Mouse (Mus musculus): ENCODE measurements around the gene Efnb3.

Gene Efnb3

DNA sequence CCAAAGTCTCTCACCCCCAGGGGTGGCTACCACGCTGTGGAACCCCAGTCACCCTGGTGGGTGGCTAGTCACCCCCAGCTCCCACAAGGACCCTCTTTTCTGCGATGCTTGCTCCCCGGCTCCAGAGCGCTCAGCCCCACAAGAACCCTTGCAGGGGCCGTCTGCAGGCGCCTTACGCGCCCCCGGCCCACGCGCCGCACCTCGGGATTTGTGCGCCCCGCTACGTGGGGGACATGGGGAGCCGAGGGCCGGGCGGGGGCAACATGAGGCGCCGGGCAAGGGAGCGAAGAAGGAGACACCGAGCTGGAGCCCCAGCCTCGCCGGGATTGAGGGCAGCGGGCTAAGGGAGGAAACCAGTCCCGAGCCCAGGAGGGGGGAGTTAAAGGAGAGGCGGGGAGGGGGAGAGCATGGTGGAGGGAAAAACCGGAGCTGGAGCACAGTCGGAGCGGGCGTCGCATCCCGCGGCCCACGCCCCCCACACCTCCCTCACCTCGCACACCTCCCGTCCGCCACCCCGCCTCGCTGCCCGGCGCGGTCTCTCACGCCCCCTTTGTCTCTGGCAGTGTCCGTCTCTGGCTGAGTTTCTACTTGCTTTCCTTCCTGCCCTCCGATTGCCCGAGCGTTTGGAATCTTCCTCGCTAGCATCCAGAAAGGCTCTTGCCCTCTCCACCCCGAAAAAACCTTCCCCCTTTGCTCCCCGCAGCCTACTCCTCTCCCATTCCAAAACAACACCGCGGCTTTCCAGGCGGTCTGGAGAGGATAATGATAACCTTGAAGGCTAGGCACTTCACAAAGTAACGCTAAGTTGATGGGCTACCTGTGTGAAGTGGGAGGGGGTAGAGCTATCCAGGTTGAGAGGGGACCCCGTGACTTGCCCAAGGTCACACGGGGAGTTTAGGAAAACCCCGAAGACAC is at the start of gene Efnb3:
Gene Efnb3 (minus strand): TSS at position 355 of the 915 bp plus-strand sequence.
- DNase-seq (ENCODE audit: low read depth, low spot score): peak; percentile 64

DNA sequence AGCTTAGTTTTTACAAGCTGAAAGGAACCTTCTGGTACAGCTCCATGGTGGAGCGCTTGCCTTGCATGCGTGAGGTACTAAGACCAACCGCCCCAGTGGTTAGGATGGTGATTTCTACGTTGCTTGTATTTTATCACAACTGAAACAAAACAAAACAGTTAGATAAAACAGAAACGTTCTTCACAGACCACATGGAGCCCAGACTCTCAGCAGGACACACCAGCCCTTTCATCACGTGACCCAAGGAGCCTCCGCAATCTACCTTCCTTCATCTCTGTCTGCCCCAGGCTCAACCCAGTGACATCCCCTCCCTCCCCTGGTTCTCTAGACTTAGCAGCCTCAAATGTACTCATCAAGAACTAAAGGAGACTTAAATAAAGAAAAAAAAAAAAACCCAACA is 49.4 kb upstream of the Efnb3 start:
- no peak for DNase-seq (ENCODE audit: low read depth, low spot score)

DNA sequence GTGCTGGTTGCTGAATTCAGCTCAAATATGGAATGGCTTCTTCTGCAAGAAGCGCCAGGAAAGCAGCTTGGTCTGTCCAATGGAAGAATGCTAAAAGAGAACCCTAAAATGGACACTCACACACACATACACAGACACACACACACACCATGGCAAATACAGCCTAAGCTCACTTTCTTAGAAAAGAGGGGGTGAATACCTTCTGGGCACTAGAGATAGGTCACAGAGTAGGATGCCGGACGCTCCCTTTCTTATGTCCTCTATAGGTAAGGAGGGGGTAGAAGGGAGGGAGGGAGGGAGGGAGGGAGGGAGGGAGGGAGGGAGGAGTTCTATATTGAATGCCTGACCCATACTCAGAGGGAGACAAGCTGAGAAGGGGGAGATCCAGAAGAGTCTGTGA is 48.5 kb upstream of the Efnb3 start:
- no peak for DNase-seq (ENCODE audit: low read depth, low spot score)

DNA sequence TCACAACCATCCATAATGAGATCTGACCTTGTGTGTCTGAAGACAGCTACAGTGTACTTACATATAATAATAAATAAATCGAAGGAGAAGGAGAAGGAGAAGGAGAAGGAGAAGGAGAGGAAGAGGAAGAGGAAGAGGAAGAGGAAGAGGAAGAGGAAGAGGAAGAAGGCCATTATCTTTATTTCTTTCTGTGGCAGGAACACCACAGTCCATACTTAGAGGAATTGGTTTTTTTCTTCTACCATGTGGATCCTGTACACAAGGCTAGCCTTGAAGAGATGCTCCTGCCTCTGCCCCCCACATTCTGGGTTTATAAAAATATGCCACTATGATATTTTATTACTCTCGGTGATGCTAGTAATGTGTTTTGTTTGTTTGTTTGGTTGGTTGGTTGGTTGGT is 46.8 kb upstream of the Efnb3 start:
- no peak for DNase-seq (ENCODE audit: low read depth, low spot score)

DNA sequence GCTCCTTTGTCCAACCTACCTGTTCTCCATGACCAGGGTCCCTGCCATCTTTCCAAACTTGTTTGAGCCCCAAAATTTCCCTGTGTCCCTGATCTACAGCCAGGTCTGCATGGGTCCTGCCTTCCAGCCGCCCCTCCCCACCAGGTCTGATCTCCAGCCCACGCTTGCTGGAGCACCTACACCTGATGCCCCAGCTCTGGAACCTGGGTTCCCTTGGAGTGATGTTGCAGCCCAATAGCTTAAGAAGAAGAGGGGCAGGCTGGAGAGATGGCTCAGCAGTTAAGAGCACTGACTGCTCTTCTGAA is 46.4 kb upstream of the Efnb3 start:
- DNase-seq (ENCODE audit: low read depth, low spot score): no peak

DNA sequence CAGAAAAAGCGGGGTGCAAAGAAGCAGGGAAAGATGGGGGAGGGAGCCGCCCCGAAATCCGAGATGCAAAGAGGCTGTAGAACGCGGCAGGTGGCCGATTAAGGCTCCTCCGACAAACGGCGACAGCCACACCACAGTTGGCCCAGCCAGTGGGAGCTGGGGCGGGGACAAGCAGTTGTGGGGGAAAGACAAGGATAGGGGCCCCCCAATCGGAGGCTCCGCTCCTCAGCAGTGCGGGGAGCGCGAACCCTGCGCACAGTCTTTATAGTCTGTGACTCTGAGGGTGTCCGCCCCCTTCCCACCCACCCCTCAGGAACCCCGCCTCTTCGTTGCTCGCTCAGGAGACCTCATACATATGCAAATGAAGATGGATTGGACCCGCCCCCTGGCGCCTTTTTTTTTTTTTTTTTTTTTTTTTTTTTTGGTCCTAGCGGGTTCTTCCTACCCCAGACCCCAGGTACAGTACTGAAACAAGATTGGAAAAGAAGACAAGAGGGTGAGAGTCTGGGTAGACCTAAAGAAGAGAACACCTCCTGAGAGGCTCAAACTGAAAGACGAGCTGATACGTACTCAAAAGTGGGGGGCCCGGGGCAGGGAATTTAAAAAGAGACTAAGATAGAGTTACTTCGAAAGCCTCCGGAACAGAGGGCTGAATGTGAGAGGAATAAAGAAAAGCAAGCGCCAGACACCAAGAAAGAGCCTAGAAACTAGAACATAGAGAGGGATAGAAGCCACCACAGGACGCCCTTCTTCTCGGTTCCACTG is 45.9 kb upstream of the Efnb3 start, which contains the start of gene Atp1b2:
Gene Atp1b2 (minus strand): TSS at position 217 of the 765 bp plus-strand sequence.
- DNase-seq (ENCODE audit: low read depth, low spot score): peak; percentile 92

DNA sequence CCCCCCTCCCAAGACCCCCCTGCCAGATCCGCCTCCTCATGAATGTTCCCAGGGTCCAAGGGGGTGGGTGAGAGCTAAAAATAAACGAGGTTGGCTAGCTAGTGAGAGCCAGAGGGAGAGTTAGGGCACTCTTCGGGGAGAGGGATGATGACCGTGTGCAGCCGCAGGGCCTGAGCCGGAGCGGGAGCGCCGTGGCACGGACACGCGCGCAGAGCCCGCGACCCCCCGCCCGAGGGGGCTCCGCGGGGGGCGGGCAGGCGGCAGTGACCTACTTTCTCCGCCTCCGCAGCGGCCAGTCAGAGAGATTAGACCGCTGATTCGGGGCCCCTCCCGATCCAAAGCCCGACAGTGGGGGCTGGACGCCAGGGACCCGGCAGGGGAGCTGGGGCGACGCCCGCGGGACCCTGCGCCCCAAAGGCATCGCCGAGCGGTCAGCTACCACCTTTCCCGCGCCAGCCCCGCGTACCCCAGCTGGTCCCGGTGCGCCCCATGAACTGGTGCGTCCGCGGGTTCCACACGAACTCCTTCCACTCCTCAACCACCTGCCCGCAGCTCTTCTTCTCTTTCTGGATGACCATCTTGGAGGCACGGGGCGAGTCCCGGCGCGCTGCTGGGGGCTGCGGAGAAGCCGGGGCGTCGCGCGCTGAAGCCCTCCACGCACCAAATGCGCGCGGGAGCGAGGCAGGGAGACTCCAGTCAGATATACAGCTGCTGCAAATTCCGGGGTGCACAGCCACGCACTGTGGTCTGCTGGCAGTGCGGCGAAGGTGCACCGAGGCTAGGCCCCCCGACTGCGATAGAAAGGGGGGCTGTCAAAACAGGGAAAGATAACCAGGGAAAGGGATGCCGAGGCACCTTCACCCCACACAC is 45.0 kb upstream of the Efnb3 start:
- DNase-seq (ENCODE audit: low read depth, low spot score): no peak

DNA sequence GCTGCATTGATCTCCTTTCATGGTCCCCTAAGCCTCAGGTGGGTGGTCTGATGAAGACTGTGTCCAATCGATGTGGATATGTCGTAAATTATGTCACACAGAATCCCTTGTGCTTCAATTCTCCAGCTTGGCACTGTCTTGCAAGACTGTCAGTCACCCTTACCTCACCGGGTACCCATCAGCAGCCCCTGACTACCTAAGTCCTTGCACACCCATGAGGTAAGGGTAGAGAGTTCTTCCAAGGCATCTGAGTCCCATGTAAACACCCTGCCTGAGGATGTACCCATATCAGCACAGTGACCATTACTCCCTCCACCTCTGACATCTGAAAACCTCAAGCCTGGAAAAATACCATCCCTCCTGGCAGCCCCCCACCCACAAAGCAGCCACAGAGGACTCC is 44.3 kb upstream of the Efnb3 start:
- DNase-seq (ENCODE audit: low read depth, low spot score): no peak

DNA sequence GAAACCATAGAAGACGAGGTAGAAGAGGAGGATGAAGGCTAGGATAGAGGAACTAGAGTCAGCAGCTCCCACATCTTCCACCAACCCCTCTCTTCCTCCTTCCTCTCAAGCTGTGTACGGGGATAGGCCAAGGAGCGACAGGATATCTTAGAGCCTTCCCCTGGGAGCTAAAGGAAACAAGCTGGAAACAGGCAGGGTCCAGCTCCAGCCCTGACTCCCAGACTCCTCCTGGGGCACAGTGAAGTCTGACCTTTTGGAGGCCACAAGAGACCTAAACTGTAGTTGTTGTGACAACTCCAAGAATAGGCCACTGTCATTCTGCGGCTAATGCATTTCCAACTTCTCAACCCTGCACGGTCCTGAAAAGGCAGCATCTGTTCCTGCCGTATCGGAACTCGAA is 43.5 kb upstream of the Efnb3 start:
- DNase-seq (ENCODE audit: low read depth, low spot score): no peak

DNA sequence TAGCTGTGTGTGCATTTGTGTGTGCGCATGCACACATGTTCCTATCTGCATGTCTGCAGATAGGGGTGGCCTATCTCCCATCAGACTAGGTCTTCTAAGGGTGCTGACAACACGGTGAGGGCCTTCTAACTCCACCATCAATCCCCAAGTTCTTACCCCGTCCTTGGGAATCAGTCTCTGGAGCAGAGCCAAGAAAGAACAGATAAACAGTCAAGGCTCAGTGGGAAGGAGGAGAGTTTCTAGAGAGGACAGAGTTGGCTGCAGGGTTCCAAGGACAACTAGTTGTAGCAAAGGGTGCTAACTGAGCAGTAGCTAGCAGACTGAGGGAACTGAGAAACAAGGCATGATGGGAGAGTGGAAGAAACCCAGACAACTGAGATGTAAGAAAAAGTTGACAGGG is 41.8 kb upstream of the Efnb3 start:
- no peak for DNase-seq (ENCODE audit: low read depth, low spot score)

DNA sequence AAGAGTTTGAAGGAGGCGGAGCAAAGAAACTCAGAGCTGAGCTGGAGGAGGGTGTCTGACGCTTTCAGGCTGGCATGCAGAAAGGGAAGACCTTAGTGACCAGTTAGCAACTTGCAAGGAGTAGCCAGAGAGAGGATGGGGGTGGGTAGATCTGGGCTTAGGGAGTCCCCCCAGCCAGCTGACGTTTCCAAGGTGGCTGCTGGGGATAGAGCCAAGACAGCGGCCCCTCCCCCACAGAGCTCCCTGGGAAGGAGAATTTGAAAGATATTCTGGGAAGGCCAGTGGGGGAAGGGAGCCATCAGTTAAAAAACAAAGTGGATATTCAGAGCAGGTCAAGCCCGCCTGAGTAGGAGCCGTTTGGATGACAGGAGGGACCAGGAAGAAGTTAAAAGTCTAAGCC is 40.1 kb upstream of the Efnb3 start:
- DNase-seq (ENCODE audit: low read depth, low spot score): peak; percentile 84

DNA sequence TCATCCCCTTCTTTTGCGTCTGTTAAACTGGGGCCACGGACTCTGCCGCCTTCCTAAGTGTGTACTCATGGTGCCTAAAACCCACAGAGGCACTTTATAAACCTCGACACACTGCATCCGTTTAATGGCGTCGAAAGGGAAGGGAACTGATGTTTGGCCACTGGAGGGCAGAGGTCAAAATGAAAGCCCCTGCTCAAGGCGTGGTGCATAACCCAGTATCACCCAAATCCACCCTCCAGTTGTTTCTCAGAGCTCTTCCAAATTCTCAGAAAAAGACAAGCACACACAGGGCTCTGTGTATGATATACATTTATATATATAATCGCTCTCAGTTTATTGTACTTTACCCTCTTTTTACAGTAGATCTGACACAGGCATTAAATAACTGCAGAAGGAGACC is 39.4 kb upstream of the Efnb3 start:
- peak; percentile 45 for DNase-seq (ENCODE audit: low read depth, low spot score)

DNA sequence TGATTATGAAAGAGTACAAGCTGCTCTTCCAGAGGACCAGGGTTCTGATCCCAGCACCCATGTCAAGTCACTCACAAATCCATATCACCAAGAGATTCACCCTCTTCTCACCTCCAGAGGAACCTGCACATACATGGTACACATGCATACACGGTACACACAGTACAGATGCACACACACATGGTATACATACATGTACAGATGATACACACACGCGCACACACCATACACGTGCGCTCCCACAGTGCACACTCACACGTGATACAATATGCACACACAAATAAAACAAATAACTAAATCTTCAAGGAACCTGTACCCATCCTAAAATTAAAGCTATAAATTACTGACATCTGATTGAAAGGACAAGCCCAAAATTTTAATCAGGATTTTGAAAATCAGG is 34.8 kb upstream of the Efnb3 start:
- no peak for DNase-seq (ENCODE audit: low read depth, low spot score)

DNA sequence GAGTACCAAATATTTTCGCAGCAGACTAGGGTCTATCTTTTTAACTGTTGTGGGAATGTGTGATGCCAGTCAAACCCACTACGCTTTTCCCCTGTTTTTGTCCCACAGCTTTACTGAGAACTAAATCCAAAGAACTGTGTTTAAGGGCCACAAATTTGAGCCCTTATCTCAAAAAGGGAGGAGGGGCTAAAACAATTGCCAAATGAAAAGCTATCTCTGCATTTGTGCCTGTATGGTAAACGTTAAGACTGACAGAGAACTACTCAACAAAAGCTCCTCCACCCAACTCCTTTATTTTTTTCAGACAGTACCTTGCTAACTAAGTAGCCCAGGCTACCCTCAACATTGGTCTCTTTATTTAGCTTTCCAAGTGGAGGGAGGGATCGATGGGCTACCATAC is 32.8 kb upstream of the Efnb3 start:
- DNase-seq (ENCODE audit: low read depth, low spot score): no peak

DNA sequence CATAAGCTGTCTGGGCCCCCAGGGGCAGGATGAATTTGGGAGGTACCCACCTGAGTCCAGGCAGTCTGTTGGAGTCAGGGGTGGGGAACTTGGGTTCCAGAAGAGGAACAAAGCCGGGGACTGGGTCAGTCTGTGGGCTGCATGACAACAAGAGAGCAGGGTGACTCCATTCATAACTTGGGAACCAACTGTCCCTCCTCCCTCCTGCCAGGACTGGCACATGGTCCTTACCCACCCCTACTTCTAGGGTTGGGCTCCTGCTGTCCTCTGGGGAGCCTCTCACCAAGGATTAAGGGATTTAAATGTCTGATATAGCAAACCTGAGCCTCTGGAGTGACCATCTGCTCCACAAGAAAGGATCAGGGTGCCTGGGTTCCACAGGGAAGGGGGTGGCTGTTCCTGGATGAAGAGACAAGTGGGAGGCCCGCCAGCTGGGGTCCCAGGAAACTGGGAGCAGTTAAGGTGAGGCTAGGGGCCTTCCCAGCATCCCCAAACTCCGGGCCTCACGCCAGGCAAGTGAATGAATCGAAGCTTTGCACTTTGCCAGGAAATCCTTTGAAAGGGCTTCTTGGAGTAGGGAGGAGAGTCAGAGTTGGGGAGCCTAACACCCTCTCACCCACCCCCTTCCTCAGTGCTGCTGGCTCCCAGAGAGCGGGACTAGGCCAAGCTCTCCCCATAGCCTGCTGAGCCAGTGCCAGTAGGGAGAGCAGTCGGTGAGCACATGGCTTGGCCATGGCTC is 32.1 kb upstream of the Efnb3 start:
- no peak for DNase-seq (ENCODE audit: low read depth, low spot score)

DNA sequence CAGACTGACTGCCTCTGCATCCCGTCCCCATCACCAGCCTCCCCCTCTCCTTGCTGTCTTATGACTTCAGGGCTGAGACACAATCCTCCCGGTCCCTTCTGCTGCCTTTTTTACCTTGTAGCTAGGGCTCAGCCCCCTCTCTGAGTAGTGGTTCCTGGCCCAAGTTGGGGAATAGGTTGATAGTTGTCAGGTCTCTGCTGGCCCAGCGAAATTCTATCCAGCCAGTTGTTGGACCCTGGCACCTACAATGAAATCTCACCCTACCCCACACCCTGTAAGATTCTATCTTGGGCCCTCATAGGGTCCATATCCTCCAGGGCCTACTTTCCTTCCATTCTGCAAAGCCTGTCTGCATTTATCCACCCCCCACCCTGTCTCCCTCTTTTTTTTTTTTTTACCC is 31.4 kb upstream of the Efnb3 start:
- DNase-seq (ENCODE audit: low read depth, low spot score): no peak

DNA sequence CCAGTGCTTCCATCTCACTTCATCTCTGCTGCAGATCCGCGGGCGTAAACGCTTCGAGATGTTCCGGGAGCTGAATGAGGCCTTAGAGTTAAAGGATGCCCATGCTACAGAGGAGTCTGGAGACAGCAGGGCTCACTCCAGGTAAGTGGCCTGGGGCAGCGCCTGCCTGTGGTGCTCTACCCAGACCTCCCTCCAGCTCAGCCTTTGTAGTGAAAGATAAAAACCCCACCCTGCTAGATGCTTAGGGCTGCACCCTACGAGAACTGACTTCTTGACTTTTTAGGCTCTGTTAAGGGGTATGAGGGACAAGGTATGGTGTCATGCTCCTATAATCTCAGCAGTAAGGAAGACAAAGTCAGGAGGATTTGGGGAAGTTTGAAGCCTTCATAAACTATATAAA is 30.6 kb upstream of the Efnb3 start:
- no peak for DNase-seq (ENCODE audit: low read depth, low spot score)

DNA sequence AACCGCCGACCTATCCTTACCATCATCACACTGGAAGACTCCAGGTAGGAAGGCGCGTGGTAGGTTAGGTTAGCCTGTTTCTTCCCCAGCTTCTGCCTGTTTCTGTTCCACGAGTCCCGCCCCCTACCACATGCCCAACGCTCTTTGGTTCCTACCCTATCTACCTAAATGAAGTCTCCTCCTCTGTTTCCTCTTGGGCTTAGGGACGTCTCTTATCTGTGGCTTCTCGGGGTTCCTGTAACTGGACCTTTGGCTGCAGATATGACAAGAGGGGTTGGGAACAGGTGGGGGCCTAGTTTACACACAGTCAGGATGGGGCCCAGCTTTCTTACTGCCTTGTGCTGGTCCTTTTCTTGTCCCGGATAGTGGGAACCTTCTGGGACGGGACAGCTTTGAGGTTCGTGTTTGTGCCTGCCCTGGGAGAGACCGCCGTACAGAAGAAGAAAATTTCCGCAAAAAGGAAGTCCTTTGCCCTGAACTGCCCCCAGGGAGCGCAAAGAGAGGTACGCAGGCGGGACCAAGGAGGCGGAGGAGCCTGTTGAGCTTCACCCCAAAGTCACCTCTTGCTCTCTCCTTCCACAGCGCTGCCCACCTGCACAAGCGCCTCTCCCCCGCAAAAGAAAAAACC is 29.3 kb upstream of the Efnb3 start:
- DNase-seq (ENCODE audit: low read depth, low spot score): no peak

DNA sequence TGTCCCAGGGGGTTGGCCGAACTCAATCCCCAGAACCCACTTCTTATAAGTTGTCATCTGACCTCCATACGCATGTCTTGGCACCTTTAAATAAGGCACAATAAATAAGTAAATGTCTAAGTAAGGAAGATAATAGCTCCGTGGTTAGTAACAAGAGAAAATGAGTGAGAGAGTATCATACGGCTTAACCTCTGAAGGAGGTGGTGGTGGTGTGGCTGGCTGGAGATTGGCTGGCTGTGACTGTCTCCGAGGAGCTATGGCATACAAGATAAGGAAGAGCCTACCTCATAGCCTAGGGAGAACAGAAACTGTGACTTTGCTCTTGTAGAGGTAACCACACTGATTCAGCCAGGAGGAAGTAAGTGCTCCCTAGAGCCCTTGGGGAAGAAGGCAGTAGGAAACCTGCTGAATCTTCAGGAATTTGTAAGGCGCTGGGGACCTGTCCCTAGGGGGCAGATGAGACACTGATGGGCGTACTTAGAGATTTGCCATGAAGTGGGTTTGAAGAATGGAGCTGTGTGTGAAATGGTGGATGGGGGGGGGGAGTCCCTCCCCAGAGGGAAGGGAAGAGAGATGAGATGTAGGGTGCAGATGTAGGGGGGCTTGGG is 25.8 kb upstream of the Efnb3 start:
- DNase-seq (ENCODE audit: low read depth, low spot score): peak; percentile 66

DNA sequence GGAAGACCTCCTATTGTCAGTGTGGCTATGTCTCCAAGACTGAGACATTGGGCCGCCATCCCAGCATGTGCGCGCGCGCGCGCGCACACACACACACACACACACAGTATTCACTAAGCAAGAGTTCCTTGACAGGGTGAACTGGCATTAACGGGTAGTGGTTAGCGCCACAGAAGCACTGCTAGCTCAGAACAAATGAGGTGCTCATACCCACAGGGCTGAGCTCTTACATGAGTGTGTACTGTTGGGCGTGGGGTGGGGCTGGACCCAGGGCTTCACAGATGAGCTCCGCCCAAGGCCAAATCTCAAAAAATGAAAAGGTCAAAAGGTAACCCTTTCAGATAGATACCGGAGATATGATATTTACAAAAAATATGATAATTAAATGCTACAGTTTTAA is 24.9 kb upstream of the Efnb3 start:
- DNase-seq (ENCODE audit: low read depth, low spot score): peak; percentile 67

Data from R1 (cell line).